ENCODE assay signal across 10 mouse cellular contexts in genomic region chr8:114441616-114442015, GRCm38 (mm10). TPM values are rescaled to one million over a fixed set of nuclear protein-coding genes. Genes with fewer than 3 reads are reported as not detected.
DNase-seq lines count a peak whose midpoint lies in the region; ATAC-seq and TF ChIP-seq lines count a peak whose summit lies in the region.
"Had no signal": no experiment of that assay in that cellular context is flagged by ENCODE, and none has a peak within 500 bp of the region (broad histone marks: within the 10 kb centered on the region; RNA-seq: fewer than 3 reads in every experiment).

No protein-coding gene starts in this region.

- WGBS in hindbrain, embryonic 11.5 days: 90% methylated on average over 4 of the region's 4 CpGs
- 93% methylated on average over 4 of the region's 4 CpGs for WGBS in hindbrain, embryonic 14.5 days
- 78% methylated on average over 4 of the region's 4 CpGs for WGBS in lung, embryonic 14.5 days

- H3K4me2 ChIP-seq in hindbrain, embryonic 11.5 days (replicated peaks; ENCODE audit: low read depth, low read length): no peak overlapping the region
- no peak overlapping the region for H3K4me2 ChIP-seq in hindbrain, embryonic 14.5 days (replicated peaks)
- no peak overlapping the region for H3K4me2 ChIP-seq in lung, embryonic 14.5 days
- H3K4me2 ChIP-seq: embryonic facial prominence, embryonic 12.5 days had no signal

- no peak overlapping the region for H3K27ac ChIP-seq in hindbrain, embryonic 11.5 days (ENCODE audit: low read depth, low read length)
- H3K27ac ChIP-seq in hindbrain, embryonic 14.5 days: no peak overlapping the region
- H3K27ac ChIP-seq in lung, embryonic 14.5 days (ENCODE audit: low read depth): no peak overlapping the region
- H3K27ac ChIP-seq: embryonic facial prominence, embryonic 12.5 days had no signal

- H3K36me3 ChIP-seq in hindbrain, embryonic 11.5 days (ENCODE audit: control insufficient read depth, insufficient read depth, low read length): no peaks in the 10 kb centered on the region
- H3K36me3 ChIP-seq in hindbrain, embryonic 14.5 days (replicated peaks; ENCODE audit: control insufficient read depth, insufficient read depth): no peaks in the 10 kb centered on the region
- H3K36me3 ChIP-seq in lung, embryonic 14.5 days (ENCODE audit: insufficient read depth): no peaks in the 10 kb centered on the region
- H3K36me3 ChIP-seq: embryonic facial prominence, embryonic 12.5 days had no signal

- H3K4me3 ChIP-seq in hindbrain, embryonic 11.5 days (ENCODE audit: low read depth, low read length): no peak overlapping the region
- H3K4me3 ChIP-seq in hindbrain, embryonic 14.5 days (replicated peaks; ENCODE audit: low read length): no peak overlapping the region
- H3K4me3 ChIP-seq in lung, embryonic 14.5 days (ENCODE audit: low read depth, low read length): no peak overlapping the region
- H3K4me3 ChIP-seq: embryonic facial prominence, embryonic 12.5 days had no signal

- peak; percentile 56 for DNase-seq in hindbrain, embryonic 11.5 days (ENCODE audit: low spot score)
- no peak for DNase-seq in hindbrain, embryonic 14.5 days (ENCODE audit: low spot score)
- DNase-seq in CD8-positive naive resting alpha-beta T cell, adult 2 months (ENCODE audit: low read depth in 2 of 2, low spot score in 2 of 2): peak; percentile 32 to 40
- DNase-seq in adipocyte (ENCODE audit: low spot score): peak; percentile 37
- no peak for DNase-seq in lung, embryonic 14.5 days
- DNase-seq in thymus, postnatal 4 days: peak; percentile 80
- no peak for DNase-seq in Muller cell, postnatal 12 days (ENCODE audit: inconsistent ontology term)

- TF ChIP-seq CTCF in lung, embryonic 14.5 days (IDR thresholded peaks at IDR 0.05; ENCODE audit: low read depth): peak; percentile 64

- H3K27me3 ChIP-seq in hindbrain, embryonic 11.5 days (ENCODE audit: control insufficient read depth, insufficient read depth, low read length): no peaks in the 10 kb centered on the region
- no peaks in the 10 kb centered on the region for H3K27me3 ChIP-seq in hindbrain, embryonic 14.5 days (ENCODE audit: control insufficient read depth, insufficient read depth, low read length)
- H3K27me3 ChIP-seq in lung, embryonic 14.5 days (ENCODE audit: insufficient read depth, low read length): no peaks in the 10 kb centered on the region
- H3K27me3 ChIP-seq: embryonic facial prominence, embryonic 12.5 days had no signal

- no peak overlapping the region for H3K9ac ChIP-seq in hindbrain, embryonic 11.5 days (ENCODE audit: low read depth, low read length)
- no peak overlapping the region for H3K9ac ChIP-seq in hindbrain, embryonic 14.5 days
- no peak overlapping the region for H3K9ac ChIP-seq in lung, embryonic 14.5 days
- H3K9ac ChIP-seq: embryonic facial prominence, embryonic 12.5 days had no signal

- H3K4me1 ChIP-seq in hindbrain, embryonic 11.5 days (replicated peaks; ENCODE audit: control insufficient read depth, insufficient read depth, low read length): peaks cover 2% of the 10 kb centered on the region; the same call in 1 of the 2 replicates
- H3K4me1 ChIP-seq in hindbrain, embryonic 14.5 days (replicated peaks; ENCODE audit: control insufficient read depth, insufficient read depth, low read length): peaks cover 11% of the 10 kb centered on the region
- peaks cover 7% of the 10 kb centered on the region for H3K4me1 ChIP-seq in lung, embryonic 14.5 days (ENCODE audit: insufficient read depth)

- H3K9me3 ChIP-seq in hindbrain, embryonic 11.5 days (ENCODE audit: control insufficient read depth, low read length): no peaks in the 10 kb centered on the region
- no peaks in the 10 kb centered on the region for H3K9me3 ChIP-seq in hindbrain, embryonic 14.5 days (ENCODE audit: control insufficient read depth, low read length)
- no peaks in the 10 kb centered on the region for H3K9me3 ChIP-seq in lung, embryonic 14.5 days (ENCODE audit: low read depth, low read length)
- H3K9me3 ChIP-seq: embryonic facial prominence, embryonic 12.5 days had no signal

- ATAC-seq in hindbrain, embryonic 11.5 days (ENCODE audit: low FRiP score): no peak
- no peak for ATAC-seq in hindbrain, embryonic 14.5 days (ENCODE audit: low FRiP score)
- ATAC-seq in lung, embryonic 14.5 days (ENCODE audit: insufficient read depth): no peak
- no peak for ATAC-seq in megakaryocyte progenitor cell, adult 5-6 weeks (replicated peaks; ENCODE audit: poor library complexity)

RNA-seq across cellular contexts. Expression of gene Wwox, which starts 2.2 kb away (rescaled TPM):
- polyA plus RNA-seq in hindbrain, embryonic 11.5 days (2014; fragmentation: Nextera tagmentation; extraction: Ambion mirVana): 10.8 and 14.1 TPM in 2 replicates
- 12.5 and 12.7 TPM in 2 replicates for polyA plus RNA-seq in hindbrain, embryonic 14.5 days (2014; fragmentation: Nextera tagmentation; extraction: Ambion mirVana)
- polyA plus RNA-seq in lung, embryonic 14.5 days (2014; fragmentation: Nextera tagmentation; extraction: Ambion mirVana): 16.1 and 16.3 TPM in 2 replicates
- total RNA-seq in megakaryocyte progenitor cell, adult 5-6 weeks (2015): 10.6 and 11.2 TPM in 2 replicates
- total RNA-seq in megakaryocyte progenitor cell, adult 5-6 weeks (2017): 11.3 and 12.2 TPM in 2 replicates

RNA-seq across cellular contexts. Expression of gene Clec3a, which starts 23.7 kb away (rescaled TPM):
- polyA plus RNA-seq in hindbrain, embryonic 11.5 days (2014; fragmentation: Nextera tagmentation; extraction: Ambion mirVana): 0.28 TPM in 1 of 2 replicates, not detected in the other
- polyA plus RNA-seq in hindbrain, embryonic 14.5 days (2014; fragmentation: Nextera tagmentation; extraction: Ambion mirVana): not detected in 2 replicates
- not detected in 2 replicates for polyA plus RNA-seq in lung, embryonic 14.5 days (2014; fragmentation: Nextera tagmentation; extraction: Ambion mirVana)
- not detected in 2 replicates for total RNA-seq in megakaryocyte progenitor cell, adult 5-6 weeks (2015)
- total RNA-seq in megakaryocyte progenitor cell, adult 5-6 weeks (2017): not detected in 2 replicates
- total RNA-seq: layer of hippocampus, postnatal 25 days had no signal

Comparison
In these comparisons a context has a peak if more than half of its experiments do, and no peak if none do; other contexts are left out.
1. DNase-seq: peak in hindbrain, embryonic 11.5 days (single experiment), CD8-positive naive resting alpha-beta T cell, adult 2 months (2 of 2), adipocyte (single experiment) and thymus, postnatal 4 days (single experiment); none in hindbrain, embryonic 14.5 days (single experiment), lung, embryonic 14.5 days (single experiment) and Muller cell, postnatal 12 days (single experiment).